In genomic region chr6:83134226-83134625, GRCm38 (mm10) we compare ENCODE assay signal across 25 mouse cellular contexts. TPM values are rescaled to one million over a fixed set of nuclear protein-coding genes. Genes with fewer than 3 reads are reported as not detected.
A peak's percentile ranks its signal among the peaks of the same experiment; 100 is the strongest.
DNase-seq lines count a peak whose midpoint lies in the region; ATAC-seq and TF ChIP-seq lines count a peak whose summit lies in the region.
"Had no signal": no experiment of that assay in that cellular context is flagged by ENCODE, and none has a peak within 500 bp of the region (broad histone marks: within the 10 kb centered on the region; RNA-seq: fewer than 3 reads in every experiment).

No protein-coding gene starts in this region.

- peak; percentile 80 for DNase-seq in kidney, adult 9 months
- no peak for DNase-seq in kidney, adult 18-20 months
- DNase-seq in liver, postnatal 0 days: peak; percentile 10
- no peak for DNase-seq in stomach, postnatal 0 days (ENCODE audit: low spot score)
- DNase-seq in yolk sac, embryonic 10.5 days (ENCODE audit: low spot score): no peak
- DNase-seq: adrenal gland, adult 8-10 months; adrenal gland, postnatal 25 days; cerebellum, adult 11-12 months; cerebellum, adult 8-10 months; cerebellum, postnatal 10 days; gastrocnemius, postnatal 25 days; heart, adult 18-20 months; heart, postnatal 10 days; heart, postnatal 36 days had no signal

- H3K4me2 ChIP-seq in liver, postnatal 0 days (ENCODE audit: low read depth, low read length): no peak overlapping the region
- no peak overlapping the region for H3K4me2 ChIP-seq in liver, embryonic 12.5 days
- no peak overlapping the region for H3K4me2 ChIP-seq in stomach, postnatal 0 days (replicated peaks; ENCODE audit: low read depth)
- H3K4me2 ChIP-seq: heart, embryonic 12.5 days; heart, embryonic 15.5 days; hindbrain, embryonic 13.5 days had no signal

- no peak for TF ChIP-seq EP300 in liver, postnatal 0 days (IDR thresholded peaks at IDR 0.05; ENCODE audit: low read depth)
- TF ChIP-seq EP300 in stomach, postnatal 0 days (optimal IDR thresholded peaks at IDR 0.05): no peak

- H3K4me1 ChIP-seq in liver, postnatal 0 days (ENCODE audit: insufficient read depth): peaks cover 44% of the 10 kb centered on the region
- H3K4me1 ChIP-seq in liver, embryonic 12.5 days: peaks cover 66% of the 10 kb centered on the region
- peaks cover 27% of the 10 kb centered on the region for H3K4me1 ChIP-seq in small intestine, adult 2 months (ENCODE audit: control insufficient read depth, insufficient read depth, insufficient read length, low read length)
- peaks cover 2% of the 10 kb centered on the region for H3K4me1 ChIP-seq in stomach, postnatal 0 days (replicated peaks; ENCODE audit: control insufficient read depth, insufficient read depth)

- WGBS in liver, postnatal 0 days (ENCODE audit: insufficient replicate concordance): 55% methylated on average over 3 of the region's 3 CpGs
- 58% methylated on average over 3 of the region's 3 CpGs for WGBS in liver, embryonic 12.5 days (ENCODE audit: insufficient replicate concordance)
- WGBS in small intestine, adult 2 months: 39% methylated on average over 3 of the region's 3 CpGs
- 62% methylated on average over 3 of the region's 3 CpGs for WGBS in stomach, postnatal 0 days

- no peak overlapping the region for H3K4me3 ChIP-seq in liver, postnatal 0 days (ENCODE audit: low read depth, low read length)
- H3K4me3 ChIP-seq in liver, embryonic 12.5 days: no peak overlapping the region
- H3K4me3 ChIP-seq in small intestine, adult 2 months (ENCODE audit: low read depth, low read length): no peak overlapping the region
- no peak overlapping the region for H3K4me3 ChIP-seq in stomach, postnatal 0 days (ENCODE audit: low read depth, low read length)
- H3K4me3 ChIP-seq: heart, embryonic 12.5 days; heart, embryonic 15.5 days; hindbrain, embryonic 13.5 days had no signal

- H3K27me3 ChIP-seq in liver, postnatal 0 days (ENCODE audit: insufficient read depth, low read length): no peaks in the 10 kb centered on the region
- peaks cover 51% of the 10 kb centered on the region for H3K27me3 ChIP-seq in liver, embryonic 12.5 days (replicated peaks)
- no peaks in the 10 kb centered on the region for H3K27me3 ChIP-seq in small intestine, adult 2 months (ENCODE audit: control insufficient read depth, insufficient read depth, low read length)
- H3K27me3 ChIP-seq in stomach, postnatal 0 days (ENCODE audit: control insufficient read depth, insufficient read depth, low read length): no peaks in the 10 kb centered on the region
- H3K27me3 ChIP-seq: heart, embryonic 15.5 days had no signal

- ATAC-seq in liver, postnatal 0 days: no peak
- ATAC-seq in liver, embryonic 12.5 days: no peak
- no peak for ATAC-seq in stomach, postnatal 0 days (ENCODE audit: low FRiP score, low TSS enrichment)
- ATAC-seq: activated CD4-positive, CD25-positive, alpha-beta regulatory T cell, adult 4 months; CD4-positive, CD25-positive, alpha-beta regulatory T cell, adult 4 months; forebrain, embryonic 14.5 days; hindbrain, embryonic 16.5 days had no signal

- no peak for TF ChIP-seq CTCF in liver, postnatal 0 days (IDR thresholded peaks at IDR 0.05; ENCODE audit: low read depth)
- no peak for TF ChIP-seq CTCF in small intestine, adult 2 months (IDR thresholded peaks at IDR 0.05; ENCODE audit: extremely low read depth, insufficient read length, insufficient replicate concordance, low read depth, low read length)
- no peak for TF ChIP-seq CTCF in stomach, postnatal 0 days (IDR thresholded peaks at IDR 0.05; ENCODE audit: low read depth)

- no peak overlapping the region for H3K9ac ChIP-seq in liver, postnatal 0 days (replicated peaks)
- H3K9ac ChIP-seq in liver, embryonic 12.5 days: no peak overlapping the region
- H3K9ac ChIP-seq in stomach, postnatal 0 days (ENCODE audit: low read length): no peak overlapping the region
- H3K9ac ChIP-seq: heart, embryonic 12.5 days; heart, embryonic 15.5 days; hindbrain, embryonic 13.5 days had no signal

- no peak for TF ChIP-seq POLR2A in small intestine, adult 2 months (IDR thresholded peaks at IDR 0.05; ENCODE audit: low read depth, low read length)

- H3K36me3 ChIP-seq in liver, postnatal 0 days (replicated peaks; ENCODE audit: insufficient read depth, low read length): no peaks in the 10 kb centered on the region
- no peaks in the 10 kb centered on the region for H3K36me3 ChIP-seq in liver, embryonic 12.5 days
- peaks cover 2% of the 10 kb centered on the region; the same call in 1 of the 2 replicates for H3K36me3 ChIP-seq in small intestine, adult 2 months (ENCODE audit: control insufficient read depth, insufficient read depth, low read length)
- no peaks in the 10 kb centered on the region for H3K36me3 ChIP-seq in stomach, postnatal 0 days (ENCODE audit: control insufficient read depth, insufficient read depth, low read length)
- H3K36me3 ChIP-seq: forebrain, embryonic 10.5 days; heart, embryonic 12.5 days; heart, embryonic 15.5 days; hindbrain, embryonic 13.5 days had no signal

- no peaks in the 10 kb centered on the region for H3K9me3 ChIP-seq in liver, postnatal 0 days (ENCODE audit: low read length)
- H3K9me3 ChIP-seq in liver, embryonic 12.5 days (replicated peaks): no peaks in the 10 kb centered on the region
- H3K9me3 ChIP-seq in stomach, postnatal 0 days (ENCODE audit: control insufficient read depth, low read length): no peaks in the 10 kb centered on the region
- H3K9me3 ChIP-seq: forebrain, embryonic 10.5 days; heart, embryonic 12.5 days; heart, embryonic 15.5 days; hindbrain, embryonic 10.5 days; hindbrain, embryonic 13.5 days had no signal

- H3K27ac ChIP-seq in liver, postnatal 0 days (ENCODE audit: low read depth): no peak overlapping the region
- H3K27ac ChIP-seq in liver, embryonic 12.5 days: no peak overlapping the region
- H3K27ac ChIP-seq in small intestine, adult 2 months (ENCODE audit: insufficient read depth, low read depth, low read length): peak overlapping the region; percentile 93
- H3K27ac ChIP-seq in stomach, postnatal 0 days (replicated peaks): peak overlapping the region; percentile 99
- H3K27ac ChIP-seq: heart, embryonic 15.5 days; hindbrain, embryonic 13.5 days had no signal

RNA-seq across cellular contexts. Expression of gene Rtkn, which starts 1.0 kb away (rescaled TPM):
- polyA plus RNA-seq in liver, postnatal 0 days (2015; fragmentation: Nextera tagmentation; extraction: Ambion mirVana): 7.0 and 7.1 TPM in 2 replicates
- polyA plus RNA-seq in liver, embryonic 12.5 days (2016; fragmentation: Nextera tagmentation; extraction: Ambion mirVana): 11.8 and 12.6 TPM in 2 replicates
- 47.3 and 179 TPM in 2 replicates for polyA plus RNA-seq in small intestine, adult 2 months (2012; rRNA removed)
- 18.5 and 20.4 TPM in 2 replicates for polyA plus RNA-seq in stomach, postnatal 0 days (2015; fragmentation: Nextera tagmentation; extraction: Ambion mirVana)
- polyA plus RNA-seq: activated CD4-positive, CD25-positive, alpha-beta regulatory T cell, adult 4 months had no signal

RNA-seq across cellular contexts. Expression of gene Ino80b, which starts 9.0 kb away (rescaled TPM):
- polyA plus RNA-seq in liver, postnatal 0 days (2015; fragmentation: Nextera tagmentation; extraction: Ambion mirVana): 5.1 and 5.7 TPM in 2 replicates
- polyA plus RNA-seq in liver, embryonic 12.5 days (2016; fragmentation: Nextera tagmentation; extraction: Ambion mirVana): 12.1 and 13.0 TPM in 2 replicates
- 30.3 and 70.3 TPM in 2 replicates for polyA plus RNA-seq in small intestine, adult 2 months (2012; rRNA removed)
- polyA plus RNA-seq in stomach, postnatal 0 days (2015; fragmentation: Nextera tagmentation; extraction: Ambion mirVana): 7.7 and 9.4 TPM in 2 replicates

RNA-seq across cellular contexts. Expression of gene Wbp1, which starts 12.9 kb away (rescaled TPM):
- 21.0 and 22.0 TPM in 2 replicates for polyA plus RNA-seq in liver, postnatal 0 days (2015; fragmentation: Nextera tagmentation; extraction: Ambion mirVana)
- polyA plus RNA-seq in liver, embryonic 12.5 days (2016; fragmentation: Nextera tagmentation; extraction: Ambion mirVana): 35.0 and 37.9 TPM in 2 replicates
- polyA plus RNA-seq in small intestine, adult 2 months (2012; rRNA removed): 91.6 and 183 TPM in 2 replicates
- 57.4 and 59.4 TPM in 2 replicates for polyA plus RNA-seq in stomach, postnatal 0 days (2015; fragmentation: Nextera tagmentation; extraction: Ambion mirVana)

RNA-seq across cellular contexts. Expression of gene Mogs, which starts 18.9 kb away (rescaled TPM):
- polyA plus RNA-seq in liver, postnatal 0 days (2015; fragmentation: Nextera tagmentation; extraction: Ambion mirVana): 21.4 and 21.5 TPM in 2 replicates
- 83.5 and 86.9 TPM in 2 replicates for polyA plus RNA-seq in liver, embryonic 12.5 days (2016; fragmentation: Nextera tagmentation; extraction: Ambion mirVana)
- polyA plus RNA-seq in small intestine, adult 2 months (2012; rRNA removed): 34.2 and 45.6 TPM in 2 replicates
- polyA plus RNA-seq in stomach, postnatal 0 days (2015; fragmentation: Nextera tagmentation; extraction: Ambion mirVana): 23.2 and 24.4 TPM in 2 replicates

RNA-seq across cellular contexts. Expression of gene Wdr54, which starts 22.0 kb away (rescaled TPM):
- 0.17 and 0.20 TPM in 2 replicates for polyA plus RNA-seq in liver, postnatal 0 days (2015; fragmentation: Nextera tagmentation; extraction: Ambion mirVana)
- 0.81 and 1.1 TPM in 2 replicates for polyA plus RNA-seq in liver, embryonic 12.5 days (2016; fragmentation: Nextera tagmentation; extraction: Ambion mirVana)
- 0.90 and 1.3 TPM in 2 replicates for polyA plus RNA-seq in small intestine, adult 2 months (2012; rRNA removed)
- 1.6 and 1.7 TPM in 2 replicates for polyA plus RNA-seq in stomach, postnatal 0 days (2015; fragmentation: Nextera tagmentation; extraction: Ambion mirVana)

Comparison
In these comparisons a context has a peak if more than half of its experiments do, and no peak if none do; other contexts are left out.
1. DNase-seq: peak in kidney, adult 9 months (single experiment) and liver, postnatal 0 days (single experiment); none in kidney, adult 18-20 months (single experiment), stomach, postnatal 0 days (single experiment) and yolk sac, embryonic 10.5 days (single experiment).
2. H3K27ac ChIP-seq: peak in small intestine, adult 2 months (single experiment) and stomach, postnatal 0 days (single experiment); none in liver, postnatal 0 days (single experiment) and liver, embryonic 12.5 days (single experiment).